Mouse (Mus musculus): ENCODE data around the gene Olfr410. TPM values are rescaled to one million over a fixed set of nuclear protein-coding genes. Genes with fewer than 3 reads are reported as not detected.

Olfr410 gene
- polyA plus RNA-seq, 1 experiment from 2014 or later, result not detected

Other genes with a start within 250 kb of the Olfr410 start
- not detected in 2 replicates for gene Olfr401, start 224.3 kb downstream of the Olfr410 start, polyA plus RNA-seq (2016; fragmentation: Nextera tagmentation; extraction: Ambion mirVana)
- gene Olfr402, start 184.5 kb downstream of the Olfr410 start, polyA plus RNA-seq (2016; fragmentation: Nextera tagmentation; extraction: Ambion mirVana), result not detected in 2 replicates
- not detected in 2 replicates for gene Olfr403, start 151.8 kb downstream of the Olfr410 start, polyA plus RNA-seq (2016; fragmentation: Nextera tagmentation; extraction: Ambion mirVana)
- not detected in 2 replicates for gene Olfr43, start 126.7 kb downstream of the Olfr410 start, polyA plus RNA-seq (2016; fragmentation: Nextera tagmentation; extraction: Ambion mirVana)
- not detected in 2 replicates for gene Olfr406, start 78.2 kb downstream of the Olfr410 start, polyA plus RNA-seq (2016; fragmentation: Nextera tagmentation; extraction: Ambion mirVana)
- gene Olfr59, start 54.3 kb downstream of the Olfr410 start, polyA plus RNA-seq (2016; fragmentation: Nextera tagmentation; extraction: Ambion mirVana), result not detected in 2 replicates
- gene Olfr411, start 14.6 kb upstream of the Olfr410 start, polyA plus RNA-seq (2016; fragmentation: Nextera tagmentation; extraction: Ambion mirVana), result not detected in 2 replicates
- gene Olfr412, start 24.0 kb upstream of the Olfr410 start, polyA plus RNA-seq (2016; fragmentation: Nextera tagmentation; extraction: Ambion mirVana), result not detected in 2 replicates

Data from embryonic facial prominence, embryonic 10.5 days (tissue).